Mouse (Mus musculus) gastrocnemius, adult 2 months (tissue): ENCODE data around the gene Fzd1. TPM values are rescaled to one million over a fixed set of nuclear protein-coding genes. Genes with fewer than 3 reads are reported as not detected.
A peak's percentile ranks its signal among the peaks of the same experiment; 100 is the strongest.

Experiments
- DNase-seq: peaks from one replicate; pipeline ENCODE4 v3.0.0; 2022
- H3K27ac ChIP-seq: fragments of 200-600 bp; 2 replicates; pipeline ENCODE4 v1.8.1; 2022; ENCODE audit warnings: mild to moderate bottlenecking
- H3K4me3 ChIP-seq: fragments of 200-600 bp; 2 replicates; pipeline ENCODE4 v1.8.1; 2022; ENCODE audit warnings: mild to moderate bottlenecking, moderate library complexity
- CTCF ChIP-seq: fragments of 200-600 bp; IDR thresholded peaks from 2 replicates; pipeline ENCODE4 v1.8.1; 2022; ENCODE audit warnings: antibody characterized with exemption, mild to moderate bottlenecking, moderate library complexity
- intact Hi-C: fragments of 180-260 bp; cut with DNase I; formaldehyde crosslinking; loops from one replicate; pipeline ENCODE4 v1.15.1; 2025
- long read RNA-seq, 2 experiments: library from polyadenylated mRNA; stranded (forward); transcript quantifications; one replicate each; pipeline ENCODE4 v2.0.0; 2021
- total RNA-seq, 2 experiments: library from RNA; stranded (reverse); gene quantifications; 2 replicates each; pipeline ENCODE4 v1.2.3; 2021

Gene Fzd1
- 1 to 10 TPM; 2.0 to 3.8 TPM for total RNA-seq
- long read RNA-seq, experiment 1, full-length matches to known transcripts, result 16 of 16 reads
- long read RNA-seq, experiment 1, partial matches to known transcripts, result 0 of 16 reads
- long read RNA-seq, experiment 1, other reads (novel, unspliced or antisense), result 0 of 16 reads
- long read RNA-seq, experiment 2, full-length matches to known transcripts, result 8 of 8 reads
- long read RNA-seq, experiment 2, partial matches to known transcripts, result 0 of 8 reads
- long read RNA-seq, experiment 2, other reads (novel, unspliced or antisense), result 0 of 8 reads

GRCm38 (mm10) chr5:4757902-4758301 lies at the start of gene Fzd1:
Gene Fzd1 (minus strand): TSS chr5:4758035.
- DNase-seq, result peak; percentile 94
- H3K27ac ChIP-seq, result peak within 1 kb of the TSS; percentile 88
- TF ChIP-seq CTCF, result peak; percentile 6; the same call in 1 of the 2 replicates
- peak within 1 kb of the TSS; percentile 95 for H3K4me3 ChIP-seq
- intact Hi-C loops, result no loop called here

GRCm38 (mm10) chr5:4805228-4805627 lies 47.4 kb upstream of the Fzd1 start:
- Histone ChIP-seq H3K27ac (no peak overlapping the region), H3K4me3 (no peak overlapping the region)
- DNase-seq, result no peak
- intact Hi-C loops, result no loop called here
- TF ChIP-seq CTCF, result no peak

- intact Hi-C loops, result no loop called here
- no peak for DNase-seq
- Histone ChIP-seq H3K27ac (no peak overlapping the region), H3K4me3 (no peak overlapping the region)
- TF ChIP-seq CTCF, result no peak
Measured at GRCm38 (mm10) chr5:4803708-4804107, 45.9 kb upstream of the Fzd1 start.

DNA sequence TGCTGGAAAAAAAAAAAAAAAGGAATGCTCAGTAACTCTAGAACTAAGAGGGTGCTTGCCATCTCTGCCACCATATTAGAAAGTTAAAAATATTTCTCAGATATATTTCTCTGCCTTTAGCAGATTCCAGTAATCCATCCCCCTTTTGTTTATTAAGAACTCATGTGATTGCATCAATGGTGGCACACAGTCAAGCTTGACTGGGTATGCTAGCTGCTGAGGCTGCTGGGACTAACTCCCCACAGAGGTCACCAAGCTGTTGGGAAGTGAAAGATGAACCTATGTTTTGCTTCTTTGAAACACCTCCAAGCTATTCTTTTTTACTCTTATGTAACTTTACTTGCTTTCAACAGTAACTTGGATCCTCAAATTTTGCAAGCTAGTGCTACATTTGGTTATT lies 44.1 kb upstream of the Fzd1 start:
- intact Hi-C loops, result no loop called here
- no peak for TF ChIP-seq CTCF
- DNase-seq, result no peak

DNA sequence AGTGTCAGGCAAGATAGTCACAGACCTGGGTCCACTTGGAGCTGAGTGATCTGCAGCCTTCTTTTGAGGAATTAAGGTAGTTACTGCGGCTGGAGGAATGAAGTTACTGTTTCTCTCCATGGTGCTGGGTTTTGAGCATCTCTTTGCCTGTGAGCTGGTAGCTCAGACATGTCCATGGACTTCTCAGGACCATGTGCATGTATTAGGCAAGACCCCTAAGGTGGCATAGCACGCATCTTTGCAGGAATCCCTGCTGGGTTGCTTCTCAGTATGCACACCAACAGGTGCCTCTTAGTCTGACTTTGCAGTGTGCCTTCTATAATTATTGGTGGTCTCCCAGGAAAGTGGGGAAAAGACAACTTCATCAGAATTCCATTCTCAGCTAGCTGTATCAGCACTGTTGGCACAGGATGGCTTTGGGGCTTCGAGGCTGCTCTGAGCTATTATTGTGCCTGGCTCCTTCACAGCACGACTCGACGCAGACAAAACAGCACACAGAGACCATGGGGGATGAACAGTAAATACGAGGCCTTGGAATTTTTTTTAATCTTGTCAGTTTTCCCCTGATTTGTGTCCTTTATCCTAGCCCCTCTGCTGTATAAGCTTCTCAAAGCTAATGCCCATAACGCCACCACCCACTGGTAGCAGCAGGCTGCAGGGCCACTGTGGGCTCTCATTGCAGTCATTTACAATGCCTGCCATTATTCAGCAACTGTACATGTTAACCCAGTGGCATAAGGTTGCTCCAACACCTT lies 43.4 kb upstream of the Fzd1 start:
- intact Hi-C loops, result no loop called here
- no peak for TF ChIP-seq CTCF
- no peak for DNase-seq

More for the DNA sequence above, 44.1 kb upstream of the Fzd1 start:
- Histone ChIP-seq H3K27ac (no peak overlapping the region), H3K4me3 (no peak overlapping the region)

DNA sequence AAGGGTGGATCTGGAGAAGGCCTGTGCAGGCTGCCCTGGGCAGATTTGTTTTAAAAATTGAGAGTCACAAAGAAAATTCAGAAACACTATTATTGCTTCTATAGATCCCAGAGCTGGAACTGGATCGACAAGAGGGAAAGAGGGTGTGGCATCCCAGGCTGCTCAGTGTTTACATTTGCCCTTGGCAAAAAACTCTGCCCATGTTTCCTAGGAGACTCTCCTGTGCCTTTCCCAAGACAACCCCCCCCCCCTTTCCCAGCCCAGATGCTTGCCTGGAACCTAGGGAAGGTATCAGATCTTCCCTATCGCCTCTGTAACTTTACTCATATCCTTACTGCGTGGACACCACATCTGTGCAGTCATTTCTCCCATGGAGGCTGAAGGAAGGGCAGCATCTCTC lies 33.4 kb upstream of the Fzd1 start:
- intact Hi-C loops, result no loop called here
- TF ChIP-seq CTCF, result no peak
- H3K4me3 ChIP-seq, result no peak overlapping the region
- no peak overlapping the region for H3K27ac ChIP-seq
- DNase-seq, result no peak

More for the DNA sequence above, 43.4 kb upstream of the Fzd1 start:
- Histone ChIP-seq H3K4me3 (no peak overlapping the region), H3K27ac (no peak overlapping the region)

DNA sequence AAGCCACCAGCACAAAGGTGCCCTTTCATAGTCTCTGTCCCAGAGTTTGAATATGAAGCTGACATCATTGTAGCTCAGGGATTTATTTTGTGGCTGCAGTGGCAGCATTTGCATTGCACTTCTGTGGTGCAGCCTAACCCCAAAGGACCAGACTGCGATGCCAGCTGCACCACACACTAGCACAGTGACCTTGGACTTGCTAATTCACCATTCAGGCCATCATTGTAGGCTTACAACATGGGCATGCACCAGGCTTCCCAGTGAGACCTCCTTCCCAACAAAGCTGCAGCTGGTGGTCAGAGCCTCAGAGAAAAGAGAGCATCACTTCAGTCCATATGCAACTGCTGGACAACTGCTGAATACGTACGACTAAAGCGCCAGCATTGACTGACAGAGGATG lies 32.4 kb upstream of the Fzd1 start:
- DNase-seq, result no peak
- H3K27ac ChIP-seq, result no peak overlapping the region
- TF ChIP-seq CTCF, result no peak
- H3K4me3 ChIP-seq, result no peak overlapping the region
- intact Hi-C loops, result no loop called here

DNA sequence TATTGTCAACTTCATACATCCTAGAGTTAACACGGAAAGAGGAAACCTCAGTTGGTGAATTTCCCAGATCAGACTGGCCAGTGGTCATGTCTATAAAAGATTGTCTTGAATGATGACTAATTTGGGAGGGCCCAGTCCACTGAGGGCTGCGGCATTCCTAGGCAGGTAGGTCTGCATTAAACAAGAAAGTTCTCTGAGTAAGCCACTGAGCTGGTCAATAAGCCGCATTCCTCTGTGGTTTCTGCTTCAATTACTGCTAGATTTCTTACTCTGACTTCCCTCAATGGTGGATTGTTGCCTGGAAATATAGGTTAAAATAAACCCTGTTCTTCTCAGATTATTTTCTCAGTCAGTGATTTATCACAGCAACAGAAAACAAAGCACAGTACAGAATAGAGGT lies 30.6 kb upstream of the Fzd1 start:
- TF ChIP-seq CTCF, result no peak
- DNase-seq, result no peak
- no peak overlapping the region for H3K27ac ChIP-seq
- intact Hi-C loops, result no loop called here
- H3K4me3 ChIP-seq, result no peak overlapping the region

DNA sequence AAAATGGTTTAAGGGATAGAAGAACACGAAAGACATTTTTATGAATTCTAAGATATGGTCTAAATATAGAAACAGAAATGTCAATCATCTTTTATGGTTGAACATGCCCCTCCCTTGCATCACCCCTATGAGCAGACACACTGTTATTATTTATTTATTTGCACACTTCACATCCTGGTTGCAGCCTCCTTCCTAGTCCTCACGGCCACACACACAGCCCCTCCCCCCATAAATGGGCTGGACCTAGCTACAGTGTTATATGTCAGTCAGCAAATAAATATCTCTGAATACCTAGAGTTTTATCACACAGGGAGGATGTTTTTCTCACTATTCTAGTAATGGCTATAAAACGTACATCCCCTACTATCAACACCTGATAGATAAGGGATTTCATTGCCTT lies 29.0 kb upstream of the Fzd1 start:
- intact Hi-C loops, result no loop called here
- DNase-seq, result no peak
- Histone ChIP-seq H3K27ac (no peak overlapping the region), H3K4me3 (no peak overlapping the region)
- no peak for TF ChIP-seq CTCF

GRCm38 (mm10) chr5:4778274-4778673 lies 20.4 kb upstream of the Fzd1 start:
- no peak for DNase-seq
- intact Hi-C loops, result no loop called here

DNA sequence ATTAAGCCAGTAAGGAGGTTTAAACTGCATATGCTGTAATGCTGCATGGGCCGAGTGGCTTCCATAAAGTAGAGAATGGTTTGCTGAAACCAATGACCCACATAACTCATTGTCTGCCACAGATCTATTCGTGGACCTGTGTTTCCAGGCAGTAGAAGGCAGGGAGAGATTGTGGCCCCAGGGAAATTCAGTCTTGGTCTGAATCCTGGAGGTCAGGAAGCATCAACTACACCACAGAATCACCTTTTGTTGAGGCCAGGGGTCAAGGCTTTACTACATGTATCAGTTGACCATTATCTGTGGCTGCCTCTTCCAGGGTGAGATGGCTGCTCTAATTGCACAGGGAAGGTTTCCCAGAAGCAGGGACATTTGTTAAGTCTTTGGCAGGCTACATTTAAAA lies 18.7 kb upstream of the Fzd1 start:
- DNase-seq, result no peak
- intact Hi-C loops, result no loop called here
- TF ChIP-seq CTCF, result no peak
- Histone ChIP-seq H3K4me3 (no peak overlapping the region), H3K27ac (no peak overlapping the region)

More at GRCm38 (mm10) chr5:4778274-4778673, 20.4 kb upstream of the Fzd1 start:
- H3K4me3 ChIP-seq, result no peak overlapping the region
- no peak overlapping the region for H3K27ac ChIP-seq
- no peak for TF ChIP-seq CTCF

DNA sequence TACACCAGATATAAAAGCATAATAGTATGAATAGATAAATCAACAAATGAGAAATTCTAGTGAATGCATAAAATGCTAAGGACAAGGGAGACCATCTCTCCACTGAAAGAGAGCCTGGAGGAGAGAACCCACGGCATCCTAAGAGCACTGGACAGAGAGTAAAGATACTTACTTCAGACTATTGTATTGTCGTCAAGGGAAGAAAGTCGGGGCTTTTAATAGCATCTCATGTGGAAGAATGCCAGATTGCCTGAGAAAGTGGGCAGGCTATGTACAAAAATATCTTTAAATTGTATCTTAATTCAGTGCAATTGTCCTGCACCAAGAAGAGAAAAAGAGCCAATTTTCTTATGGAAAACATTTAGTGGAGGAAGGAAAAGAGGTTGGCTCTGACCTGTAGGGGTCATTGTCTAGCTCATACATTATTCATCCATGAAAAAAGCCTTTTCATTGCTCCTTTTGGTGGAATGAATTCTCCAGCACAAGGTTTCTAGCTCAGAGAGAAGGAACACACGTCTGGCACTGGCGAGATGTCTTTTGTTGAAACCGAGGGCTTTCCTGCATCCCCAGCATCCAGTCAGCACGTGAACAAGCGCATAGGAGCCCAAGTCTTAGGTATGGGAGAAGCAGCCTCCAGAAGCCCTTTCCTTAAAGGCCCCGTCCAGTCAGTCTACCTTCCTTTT lies 15.4 kb upstream of the Fzd1 start:
- no peak for DNase-seq
- Histone ChIP-seq H3K27ac (no peak overlapping the region), H3K4me3 (no peak overlapping the region)
- TF ChIP-seq CTCF, result no peak
- intact Hi-C loops, result no loop called here

GRCm38 (mm10) chr5:4770609-4771008 lies 12.8 kb upstream of the Fzd1 start:
- Histone ChIP-seq H3K27ac (no peak overlapping the region), H3K4me3 (no peak overlapping the region)
- no peak for DNase-seq
- intact Hi-C loops, result no loop called here
- no peak for TF ChIP-seq CTCF
